Mouse (Mus musculus) limb, embryonic 15.5 days (tissue): ENCODE results near the gene Zdhhc11. TPM values are rescaled to one million over a fixed set of nuclear protein-coding genes. Genes with fewer than 3 reads are reported as not detected.
"Not testable (repeated sequence)": the region's sequence is repeated elsewhere in the genome, so short reads cannot be mapped to it uniquely, and the experiment has no call there.

Experiments
- ATAC-seq: fragments of 200-750 bp; cut with Nextera tagmentation; 2 replicates; pipeline ENCODE4 v1.8.0; 2017; ENCODE audit warnings: low read depth, moderate TSS enrichment; ENCODE audit not compliant: insufficient number of reproducible peaks, low FRiP score, low TSS enrichment
- H3K27ac ChIP-seq: fragments of 300-500 bp; sonication (generic); 2 replicates; pipeline ENCODE4 v1.5.1; 2015; ENCODE audit warnings: moderate library complexity, mild to moderate bottlenecking, inconsistent platforms
- H3K27me3 ChIP-seq: fragments of 300-500 bp; sonication (generic); 2 replicates; pipeline ENCODE4 v1.6.1; 2015; ENCODE audit warnings: inconsistent platforms
- H3K36me3 ChIP-seq: fragments of 300-500 bp; sonication (generic); 2 replicates; pipeline ENCODE4 v1.6.1; 2015; ENCODE audit warnings: inconsistent platforms
- H3K4me1 ChIP-seq: fragments of 300-500 bp; sonication (generic); 2 replicates; pipeline ENCODE4 v1.6.1; 2015; ENCODE audit warnings: inconsistent platforms
- H3K4me2 ChIP-seq: fragments of 300-500 bp; sonication (generic); 2 replicates; pipeline ENCODE4 v1.6.1; 2015; ENCODE audit warnings: mild to moderate bottlenecking, inconsistent platforms
- H3K4me3 ChIP-seq: fragments of 300-500 bp; sonication (generic); 2 replicates; pipeline ENCODE4 v1.5.1; 2015; ENCODE audit warnings: mild to moderate bottlenecking, inconsistent platforms
- H3K9ac ChIP-seq: fragments of 300-500 bp; sonication (generic); 2 replicates; pipeline ENCODE4 v1.6.1; 2015; ENCODE audit warnings: inconsistent platforms
- H3K9me3 ChIP-seq: fragments of 300-500 bp; sonication (generic); 2 replicates; pipeline ENCODE4 v1.6.1; 2016; ENCODE audit warnings: inconsistent platforms
- WGBS: fragments of 180-500 bp; shearing (Covaris S2); methylation state at CpG from one replicate; pipeline ENCODE4 v1.1.7; 2015; 5-methylcytosine and 5-hydroxymethylcytosine counted together
- polyA plus RNA-seq: library from polyadenylated mRNA; unstranded; fragments of >200 nt; fragmentation: Nextera tagmentation; extraction: Ambion mirVana; gene quantifications from 2 replicates; pipeline ENCODE4 v1.2.1, GENCODE M21; 2015

Zdhhc11 gene
- polyA plus RNA-seq, 1 experiment from 2014 or later: not detected

DNA sequence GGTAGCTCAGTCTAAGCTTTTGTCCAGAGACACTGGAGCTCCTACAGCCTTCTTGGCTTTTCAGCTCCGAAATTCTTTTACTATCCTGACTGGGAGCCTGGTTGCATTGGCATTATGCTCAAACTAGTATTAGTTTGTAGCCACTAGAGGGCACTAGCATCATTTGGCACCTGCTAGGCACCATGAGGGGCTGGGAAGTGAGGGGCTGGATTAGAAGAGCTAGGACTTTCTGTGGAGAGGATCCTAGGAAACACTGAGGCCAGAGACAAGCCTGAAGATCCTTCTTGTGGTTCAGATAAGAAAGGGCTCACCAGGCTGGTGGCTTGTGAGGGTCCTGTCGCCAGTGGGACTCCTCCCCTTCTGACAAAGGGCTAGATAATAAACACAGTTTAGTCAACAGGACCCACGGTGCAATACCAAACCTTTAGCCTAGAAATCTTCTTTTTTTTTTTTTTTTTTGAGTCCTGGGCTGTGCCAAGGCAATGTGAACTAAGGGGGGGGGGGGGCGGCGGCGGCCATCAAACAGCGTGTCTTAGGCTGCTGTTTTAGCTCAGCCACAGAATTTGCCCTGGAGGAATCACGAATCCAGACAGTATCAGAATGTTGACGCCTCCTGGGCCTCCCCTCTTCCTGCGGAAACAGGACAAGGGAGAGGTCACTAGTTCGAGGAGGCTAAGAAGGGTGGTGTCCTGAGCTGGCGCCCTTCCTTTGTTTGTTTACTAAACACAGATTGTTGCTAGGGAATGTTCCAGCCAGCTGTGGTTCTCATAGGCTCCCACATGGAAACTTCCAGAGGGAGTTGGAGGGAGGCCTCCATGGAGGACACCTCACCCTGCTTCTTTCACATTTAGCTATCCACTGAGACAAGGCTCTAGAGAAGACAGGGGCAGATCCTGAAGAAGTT, 7.1 kb downstream of the Zdhhc11 start:
- no peak overlapping the region for H3K9ac ChIP-seq
- H3K4me3 ChIP-seq: no peak overlapping the region
- 30% methylated on average over 12 of the region's 12 CpGs for WGBS
- H3K4me1 ChIP-seq: no peaks in the 10 kb centered on the region
- no peaks in the 10 kb centered on the region for H3K9me3 ChIP-seq
- H3K27ac ChIP-seq: no peak overlapping the region
- peak overlapping the region; percentile 22; the same call in 1 of the 2 replicates for H3K4me2 ChIP-seq
- peak; percentile 26; the same call in 1 of the 2 replicates for ATAC-seq
- H3K27me3 ChIP-seq: no peaks in the 10 kb centered on the region
- H3K36me3 ChIP-seq: no peaks in the 10 kb centered on the region

DNA sequence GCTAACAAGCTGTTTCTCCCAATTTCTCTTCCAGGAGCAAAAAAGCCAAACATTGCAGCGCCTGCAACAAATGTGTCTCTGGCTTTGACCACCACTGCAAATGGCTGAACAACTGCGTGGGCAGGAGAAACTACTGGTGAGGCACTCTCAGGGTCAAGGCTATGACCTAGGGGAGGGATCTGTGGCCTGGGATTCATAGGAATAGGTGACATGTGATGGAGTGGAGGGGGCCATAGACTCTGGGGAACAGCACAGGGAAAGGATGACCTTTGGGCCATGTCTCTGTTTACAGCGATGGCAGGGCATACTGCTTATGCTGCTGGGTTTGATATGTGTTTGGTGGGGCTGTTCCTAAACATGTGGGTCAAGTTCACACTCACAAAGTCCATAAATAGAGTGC, 10.9 kb downstream of the Zdhhc11 start:
- no peak for ATAC-seq
- no peaks in the 10 kb centered on the region for H3K4me1 ChIP-seq

DNA sequence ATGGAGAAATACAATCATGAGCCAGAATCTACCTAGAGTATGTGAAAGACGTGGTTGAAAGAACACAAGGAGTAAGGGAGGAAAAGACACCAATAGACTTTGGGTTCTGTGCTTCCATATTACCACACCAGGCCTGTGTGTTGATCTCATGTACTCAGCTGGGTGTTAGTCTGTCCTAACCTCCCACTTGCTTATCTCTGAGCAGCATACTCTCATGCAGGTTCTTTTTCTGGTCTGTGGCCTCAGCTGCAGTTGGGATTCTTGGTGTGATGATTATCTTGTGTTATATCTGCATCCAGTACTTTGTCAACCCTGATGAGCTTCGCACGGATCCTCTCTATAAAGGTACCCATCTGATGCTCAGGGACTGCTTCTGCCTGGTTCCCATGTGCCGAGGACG, 13.3 kb downstream of the Zdhhc11 start:
- Histone ChIP-seq H3K9me3 (no peaks in the 10 kb centered on the region), H3K4me1 (no peaks in the 10 kb centered on the region), H3K4me3 (no peak overlapping the region), H3K9ac (no peak overlapping the region), H3K27ac (no peak overlapping the region), H3K36me3 (no peaks in the 10 kb centered on the region), H3K4me2 (no peak overlapping the region), H3K27me3 (no peaks in the 10 kb centered on the region)
- 81% methylated on average over 5 of the region's 5 CpGs for WGBS
- no peak for ATAC-seq

More for the DNA sequence above, 10.9 kb downstream of the Zdhhc11 start:
- H3K4me3 ChIP-seq: no peak overlapping the region
- no peak overlapping the region for H3K27ac ChIP-seq
- H3K27me3 ChIP-seq: no peaks in the 10 kb centered on the region
- no peak overlapping the region for H3K9ac ChIP-seq
- no peak overlapping the region for H3K4me2 ChIP-seq
- no peaks in the 10 kb centered on the region for H3K9me3 ChIP-seq
- 93% methylated on average over 3 of the region's 3 CpGs for WGBS
- no peaks in the 10 kb centered on the region for H3K36me3 ChIP-seq

DNA sequence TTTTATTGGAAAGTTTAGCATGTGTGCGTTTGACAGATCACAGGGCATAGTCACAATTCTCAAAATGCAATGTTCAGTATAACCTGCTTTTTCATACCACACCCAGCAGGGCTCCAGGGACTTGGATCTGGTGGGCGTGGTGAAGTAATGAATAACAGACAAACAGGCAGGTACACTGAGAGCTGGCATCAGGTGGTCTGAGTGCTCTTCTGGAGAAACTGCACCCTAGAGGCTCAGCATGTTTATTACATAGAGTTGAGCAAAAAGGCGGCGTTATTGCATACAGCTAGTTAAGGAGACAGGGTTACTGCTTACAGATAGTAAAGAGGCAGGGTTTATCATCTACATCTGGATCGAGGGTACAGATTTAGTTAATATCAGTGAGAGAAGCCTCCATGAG, 26.7 kb downstream of the Zdhhc11 start:
- Histone ChIP-seq H3K27ac (no peak overlapping the region), H3K9ac (no peak overlapping the region), H3K9me3 (no peaks in the 10 kb centered on the region), H3K4me3 (no peak overlapping the region), H3K27me3 (no peaks in the 10 kb centered on the region), H3K4me1 (no peaks in the 10 kb centered on the region), H3K4me2 (no peak overlapping the region), H3K36me3 (no peaks in the 10 kb centered on the region)
- WGBS: 49% methylated on average over 5 of the region's 5 CpGs
- ATAC-seq: no peak

DNA sequence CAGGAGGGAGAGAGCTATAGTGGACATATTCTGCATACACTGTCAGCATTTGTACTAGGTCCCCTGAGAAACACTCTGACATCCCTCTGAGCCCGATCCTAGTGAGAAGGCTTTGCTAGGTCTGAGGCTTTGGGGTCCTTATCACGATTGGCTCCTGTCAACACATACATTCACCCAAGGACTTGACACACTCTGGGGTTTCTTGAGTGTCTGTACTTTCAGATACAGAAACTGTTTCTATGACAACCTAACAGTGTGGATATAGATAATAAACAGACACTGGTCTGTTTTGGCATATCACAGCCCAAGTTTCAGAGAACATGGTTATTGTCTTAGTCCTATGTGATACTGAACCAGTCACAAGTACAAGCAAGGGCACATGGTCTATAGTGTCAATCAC, 27.1 kb downstream of the Zdhhc11 start:
- H3K36me3 ChIP-seq: no peaks in the 10 kb centered on the region
- ATAC-seq: no peak
- WGBS: 76% methylated on average over 2 of the region's 2 CpGs
- H3K27ac ChIP-seq: no peak overlapping the region
- no peaks in the 10 kb centered on the region for H3K4me1 ChIP-seq
- no peak overlapping the region for H3K4me2 ChIP-seq
- H3K27me3 ChIP-seq: no peaks in the 10 kb centered on the region
- H3K4me3 ChIP-seq: no peak overlapping the region
- no peak overlapping the region for H3K9ac ChIP-seq
- H3K9me3 ChIP-seq: no peaks in the 10 kb centered on the region

DNA sequence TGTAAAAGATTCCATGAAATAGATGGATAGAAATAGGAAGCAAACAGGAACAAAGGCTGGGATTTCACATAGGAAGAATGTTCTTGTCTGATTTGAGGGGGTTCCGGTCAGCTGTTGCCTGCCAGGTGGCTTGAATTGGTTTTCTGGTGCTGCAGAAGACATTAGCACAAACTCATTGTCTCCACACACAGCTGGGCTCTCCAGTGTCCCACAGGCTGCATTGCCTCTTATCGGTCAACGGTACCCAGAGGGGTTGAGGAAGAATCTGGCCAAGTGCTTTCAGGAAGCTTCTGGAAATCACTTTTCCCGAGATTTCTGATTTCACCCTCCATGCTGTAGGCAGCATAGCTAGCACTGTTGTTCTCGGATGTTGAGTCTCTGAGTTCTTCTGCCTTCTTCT, 27.6 kb downstream of the Zdhhc11 start:
- H3K27me3 ChIP-seq: no peaks in the 10 kb centered on the region
- no peaks in the 10 kb centered on the region for H3K9me3 ChIP-seq
- no peak for ATAC-seq
- H3K9ac ChIP-seq: no peak overlapping the region
- H3K27ac ChIP-seq: no peak overlapping the region
- no peak overlapping the region for H3K4me2 ChIP-seq
- no peak overlapping the region for H3K4me3 ChIP-seq
- WGBS: 75% methylated on average over 5 of the region's 5 CpGs
- H3K4me1 ChIP-seq: no peaks in the 10 kb centered on the region
- no peaks in the 10 kb centered on the region for H3K36me3 ChIP-seq

DNA sequence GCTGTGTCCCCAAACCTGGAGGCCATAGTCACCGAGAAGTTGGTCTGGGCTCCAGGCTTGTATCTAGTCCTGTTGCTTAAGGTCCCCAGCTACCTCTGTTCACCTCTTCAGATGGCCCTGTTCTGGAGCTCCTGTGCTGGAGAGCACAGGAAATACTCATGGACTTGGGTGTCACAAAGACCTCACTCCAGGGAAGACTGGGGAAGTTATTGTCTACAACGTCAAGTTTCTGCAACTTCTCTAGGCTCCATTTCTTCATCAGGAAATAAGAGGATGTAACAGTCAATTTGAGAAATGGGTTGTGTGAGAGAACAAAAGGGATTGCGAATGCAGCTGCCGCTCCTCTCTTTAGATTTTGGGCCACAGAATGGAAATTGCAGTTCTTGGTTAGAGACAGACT, 32.8 kb downstream of the Zdhhc11 start:
- H3K9me3 ChIP-seq: no peaks in the 10 kb centered on the region
- no peaks in the 10 kb centered on the region for H3K36me3 ChIP-seq
- 88% methylated on average over 4 of the region's 4 CpGs for WGBS
- H3K27ac ChIP-seq: no peak overlapping the region
- H3K4me3 ChIP-seq: no peak overlapping the region
- no peak overlapping the region for H3K9ac ChIP-seq
- ATAC-seq: no peak
- no peaks in the 10 kb centered on the region for H3K4me1 ChIP-seq
- no peak overlapping the region for H3K4me2 ChIP-seq
- H3K27me3 ChIP-seq: no peaks in the 10 kb centered on the region

DNA sequence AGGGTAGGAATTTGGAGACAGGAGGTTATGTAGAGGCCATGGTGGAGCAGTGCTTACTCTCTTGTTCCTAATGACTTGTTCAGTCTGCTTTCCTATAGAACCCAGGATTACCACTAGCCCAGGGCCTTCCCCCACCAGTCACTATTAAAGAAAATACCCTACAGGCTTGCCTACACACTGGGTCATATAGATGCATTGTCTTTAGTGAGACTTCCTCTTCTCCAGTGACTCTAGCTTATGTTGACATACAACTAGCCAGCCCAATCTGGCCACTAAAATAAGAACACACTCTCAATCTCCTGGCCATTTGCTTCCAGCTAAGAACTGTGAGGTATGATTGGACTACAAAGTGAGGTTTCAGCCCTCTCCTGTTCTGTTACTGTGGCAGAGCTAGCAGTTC, 36.9 kb downstream of the Zdhhc11 start:
- no peak overlapping the region for H3K4me3 ChIP-seq
- no peaks in the 10 kb centered on the region for H3K4me1 ChIP-seq
- no peak for ATAC-seq
- no peaks in the 10 kb centered on the region for H3K36me3 ChIP-seq
- no peak overlapping the region for H3K27ac ChIP-seq
- no peak overlapping the region for H3K9ac ChIP-seq
- H3K27me3 ChIP-seq: no peaks in the 10 kb centered on the region
- H3K9me3 ChIP-seq: no peaks in the 10 kb centered on the region
- no peak overlapping the region for H3K4me2 ChIP-seq

DNA sequence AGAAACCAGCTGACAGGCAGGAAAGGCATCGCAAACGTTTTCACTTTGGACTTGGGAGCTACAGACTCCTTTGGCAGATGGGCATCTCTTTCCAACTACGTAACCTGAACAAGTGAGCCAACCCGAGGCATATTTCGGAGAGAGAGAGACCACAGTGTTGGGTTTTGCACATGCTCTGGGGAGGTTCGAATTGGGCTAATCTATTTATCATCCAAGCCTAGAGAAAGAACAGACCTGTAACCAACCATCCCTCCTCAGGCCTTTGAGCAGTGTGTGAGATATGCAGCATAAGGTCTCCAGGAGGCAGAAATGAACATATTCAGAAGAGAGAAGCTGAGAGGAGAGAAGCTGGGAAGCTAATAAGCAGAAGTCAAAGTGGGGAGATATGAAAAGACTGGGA, 37.3 kb downstream of the Zdhhc11 start:
- Histone ChIP-seq H3K9me3 (no peaks in the 10 kb centered on the region), H3K4me2 (no peak overlapping the region), H3K27ac (no peak overlapping the region), H3K9ac (no peak overlapping the region), H3K36me3 (no peaks in the 10 kb centered on the region), H3K4me3 (no peak overlapping the region), H3K27me3 (no peaks in the 10 kb centered on the region), H3K4me1 (no peaks in the 10 kb centered on the region)
- ATAC-seq: no peak
- 74% methylated on average over 6 of the region's 6 CpGs for WGBS

DNA sequence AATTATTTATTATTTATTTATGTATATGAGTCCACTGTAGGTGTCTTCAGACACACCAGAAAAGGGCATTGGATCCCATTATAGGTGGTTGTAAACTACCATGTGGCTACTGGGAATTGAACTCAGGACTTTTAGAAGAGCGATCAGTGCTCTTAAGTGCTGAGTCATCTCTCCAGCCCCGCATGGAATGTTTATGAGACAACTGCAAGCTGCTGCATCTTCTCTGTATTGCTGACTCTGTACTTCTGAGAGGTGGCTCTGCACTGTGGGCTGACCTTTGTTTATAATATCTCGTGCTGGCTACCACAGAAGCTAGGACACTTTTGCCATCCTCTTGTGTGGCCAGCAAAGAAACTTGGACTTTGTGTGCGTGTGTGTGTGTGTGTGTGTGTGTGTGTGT, 37.8 kb downstream of the Zdhhc11 start:
- no peaks in the 10 kb centered on the region for H3K4me1 ChIP-seq
- no peaks in the 10 kb centered on the region for H3K27me3 ChIP-seq
- H3K36me3 ChIP-seq: no peaks in the 10 kb centered on the region
- H3K9ac ChIP-seq: no peak overlapping the region
- ATAC-seq: no peak
- H3K4me3 ChIP-seq: no peak overlapping the region
- no peak overlapping the region for H3K4me2 ChIP-seq
- WGBS: 74% methylated on average over 4 of the region's 4 CpGs
- H3K9me3 ChIP-seq: no peaks in the 10 kb centered on the region
- H3K27ac ChIP-seq: no peak overlapping the region

DNA sequence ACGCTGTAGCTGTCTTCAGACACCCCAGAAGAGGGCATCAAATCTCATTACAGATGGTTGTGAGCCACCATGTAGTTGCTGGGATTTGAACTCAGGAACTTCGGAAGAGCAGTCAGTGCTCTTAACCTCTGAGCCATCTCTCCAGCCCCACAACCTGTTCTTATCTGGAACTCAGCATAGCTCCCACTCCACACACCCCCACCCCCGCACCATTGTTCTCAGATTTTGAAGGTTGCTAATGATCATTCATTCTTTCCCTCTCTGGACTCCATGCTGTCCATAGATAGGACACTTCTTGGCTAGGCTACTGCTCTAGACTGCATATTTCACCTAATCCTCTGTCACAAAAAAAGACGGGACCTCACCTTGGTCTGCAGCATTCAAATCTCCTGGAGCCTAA, 43.2 kb downstream of the Zdhhc11 start:
- 89% methylated on average over 4 of the region's 4 CpGs for WGBS
- H3K36me3 ChIP-seq, ATAC-seq, H3K9me3 ChIP-seq, H3K4me2 ChIP-seq, H3K4me3 ChIP-seq, H3K9ac ChIP-seq, H3K27ac ChIP-seq: not testable (repeated sequence)
- Histone ChIP-seq H3K27me3 (peaks cover 35% of the 10 kb centered on the region), H3K4me1 (peaks cover 23% of the 10 kb centered on the region)

DNA sequence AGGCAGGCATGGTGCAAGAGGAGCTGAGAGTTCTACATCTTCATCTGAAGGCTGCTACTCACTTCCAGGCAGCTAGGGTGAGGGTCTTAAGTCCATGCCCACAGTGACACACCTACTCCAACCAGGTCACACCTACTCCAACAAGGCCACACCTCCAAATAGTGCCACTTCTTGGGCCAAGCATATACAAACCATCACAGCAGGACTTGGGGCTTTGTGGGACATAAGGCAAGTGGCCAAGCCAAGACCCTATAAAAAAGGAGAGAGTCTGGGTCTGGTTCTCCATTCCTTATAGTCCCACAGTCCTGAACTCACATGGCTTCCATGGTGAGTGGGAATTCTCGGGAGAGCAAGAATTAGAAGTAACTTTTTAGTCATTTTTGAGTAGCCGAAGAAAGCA, 44.6 kb downstream of the Zdhhc11 start:
- not testable (repeated sequence) for H3K27ac ChIP-seq, ATAC-seq, H3K9me3 ChIP-seq, H3K9ac ChIP-seq, H3K4me3 ChIP-seq, H3K36me3 ChIP-seq
- Histone ChIP-seq H3K4me2 (peak overlapping the region; percentile 99; the same call in 1 of the 2 replicates), H3K27me3 (peaks cover 36% of the 10 kb centered on the region), H3K4me1 (peaks cover 23% of the 10 kb centered on the region)
- 72% methylated on average over 2 of the region's 2 CpGs for WGBS
